Mouse (Mus musculus) cerebellum, adult 2 months (tissue): Measurements from ENCODE around the gene Mmp8.

Experiments used
- CTCF ChIP-seq: fragments of 200-500 bp; IDR thresholded peaks from 2 replicates; pipeline ENCODE4 v1.5.1; 2011; ENCODE audit warnings: low read depth, mild to moderate bottlenecking, control low read depth, low read length, moderate library complexity, borderline replicate concordance; ENCODE audit not compliant: insufficient read depth
- POLR2A ChIP-seq: fragments of 200-500 bp; IDR thresholded peaks from 2 replicates; pipeline ENCODE4 v1.6.1; 2011; ENCODE audit warnings: low read length, control low read depth, borderline replicate concordance; ENCODE audit not compliant: insufficient read depth

DNA sequence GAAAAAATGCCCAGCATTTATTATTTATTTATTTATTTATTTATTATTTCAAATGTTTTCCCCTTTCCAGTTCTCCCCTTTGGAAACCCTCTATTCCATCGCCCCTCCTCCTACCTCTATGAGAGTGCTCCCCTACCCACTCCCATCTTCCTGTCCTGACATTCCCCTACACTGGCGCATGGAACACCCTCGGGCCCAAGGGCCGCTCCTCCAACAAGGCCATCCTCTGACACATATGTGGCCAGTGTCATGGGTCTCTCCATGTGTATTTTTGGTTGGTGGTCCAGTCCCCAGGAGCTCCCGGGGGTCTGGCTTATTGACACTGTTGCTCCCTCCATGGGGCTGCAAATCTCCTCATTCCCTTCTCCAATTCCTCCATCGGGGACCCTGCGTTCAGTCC is 12.3 kb upstream of the Mmp8 start:
- TF ChIP-seq CTCF: no peak
- TF ChIP-seq POLR2A: no peak
